Mouse (Mus musculus) CD4-positive, CD25-positive, alpha-beta regulatory T cell, adult 2 months (primary cell): ENCODE results near the gene Zhx3.

Source experiments
- DNase-seq: peaks from one replicate; pipeline ENCODE4 v3.0.0-alpha.2; 2012; ENCODE audit warnings: low read depth, low spot score

Zhx3 gene

GRCm38 (mm10) chr2:160872890-160873382 lies at the start of gene Zhx3:
TSS of gene Zhx3 (minus strand) at chr2:160872998.
- peak; percentile 95 for DNase-seq

- DNase-seq, result no peak
Measured at GRCm38 (mm10) chr2:160921285-160921684, 48.5 kb upstream of the Zhx3 start.

- no peak for DNase-seq
Measured at GRCm38 (mm10) chr2:160918930-160919215, 46.1 kb upstream of the Zhx3 start.

- no peak for DNase-seq
Measured at GRCm38 (mm10) chr2:160918154-160918929, 45.5 kb upstream of the Zhx3 start.

- DNase-seq, result no peak
Measured at GRCm38 (mm10) chr2:160917313-160917712, 44.5 kb upstream of the Zhx3 start.

- DNase-seq, result no peak
Measured at GRCm38 (mm10) chr2:160916714-160917113, 43.9 kb upstream of the Zhx3 start.

- DNase-seq, result no peak
Measured at GRCm38 (mm10) chr2:160915821-160916610, 43.2 kb upstream of the Zhx3 start.

- DNase-seq, result no peak
Measured at GRCm38 (mm10) chr2:160914656-160915055, 41.9 kb upstream of the Zhx3 start.

- DNase-seq, result no peak
Measured at GRCm38 (mm10) chr2:160912231-160912671, 39.5 kb upstream of the Zhx3 start, which contains the start of gene Emilin3. TSS of gene Emilin3 (minus strand) at chr2:160912328.

GRCm38 (mm10) chr2:160911558-160912201 lies 38.9 kb upstream of the Zhx3 start:
- no peak for DNase-seq

GRCm38 (mm10) chr2:160910633-160911032 lies 37.8 kb upstream of the Zhx3 start:
- DNase-seq, result no peak

GRCm38 (mm10) chr2:160908607-160909006 lies 35.8 kb upstream of the Zhx3 start:
- no peak for DNase-seq

- DNase-seq, result no peak
Measured at GRCm38 (mm10) chr2:160906101-160906500, 33.3 kb upstream of the Zhx3 start.

- DNase-seq, result no peak
Measured at GRCm38 (mm10) chr2:160905301-160905700, 32.5 kb upstream of the Zhx3 start.

GRCm38 (mm10) chr2:160901656-160902412 lies 29.0 kb upstream of the Zhx3 start:
- no peak for DNase-seq

- no peak for DNase-seq
Measured at GRCm38 (mm10) chr2:160891697-160892096, 18.9 kb upstream of the Zhx3 start.

GRCm38 (mm10) chr2:160891045-160891444 lies 18.2 kb upstream of the Zhx3 start:
- DNase-seq, result no peak

GRCm38 (mm10) chr2:160887859-160888258 lies 15.1 kb upstream of the Zhx3 start:
- peak; percentile 48 for DNase-seq

GRCm38 (mm10) chr2:160887284-160887683 lies 14.5 kb upstream of the Zhx3 start:
- peak; percentile 85 for DNase-seq

- DNase-seq, result no peak
Measured at GRCm38 (mm10) chr2:160886221-160886620, 13.4 kb upstream of the Zhx3 start.

- peak; percentile 79 for DNase-seq
Measured at GRCm38 (mm10) chr2:160884830-160885229, 12.0 kb upstream of the Zhx3 start.
